Mouse (Mus musculus): ENCODE results near the gene Ramac. TPM values are rescaled to one million over a fixed set of nuclear protein-coding genes. Genes with fewer than 3 reads are reported as not detected.
A peak's percentile ranks its signal among the peaks of the same experiment; 100 is the strongest.

Gene Ramac
- 10 to 100 TPM; 79.6 to 87.6 TPM for total RNA-seq (2021)
- long read RNA-seq, transcript Ramac-201 (3 exons, 1,452 nt): major isoform, 85 of 92 reads
- long read RNA-seq, partial matches to known transcripts: 5 of 92 reads
- long read RNA-seq, other reads (novel, unspliced or antisense): 1 of 92 reads

DNA sequence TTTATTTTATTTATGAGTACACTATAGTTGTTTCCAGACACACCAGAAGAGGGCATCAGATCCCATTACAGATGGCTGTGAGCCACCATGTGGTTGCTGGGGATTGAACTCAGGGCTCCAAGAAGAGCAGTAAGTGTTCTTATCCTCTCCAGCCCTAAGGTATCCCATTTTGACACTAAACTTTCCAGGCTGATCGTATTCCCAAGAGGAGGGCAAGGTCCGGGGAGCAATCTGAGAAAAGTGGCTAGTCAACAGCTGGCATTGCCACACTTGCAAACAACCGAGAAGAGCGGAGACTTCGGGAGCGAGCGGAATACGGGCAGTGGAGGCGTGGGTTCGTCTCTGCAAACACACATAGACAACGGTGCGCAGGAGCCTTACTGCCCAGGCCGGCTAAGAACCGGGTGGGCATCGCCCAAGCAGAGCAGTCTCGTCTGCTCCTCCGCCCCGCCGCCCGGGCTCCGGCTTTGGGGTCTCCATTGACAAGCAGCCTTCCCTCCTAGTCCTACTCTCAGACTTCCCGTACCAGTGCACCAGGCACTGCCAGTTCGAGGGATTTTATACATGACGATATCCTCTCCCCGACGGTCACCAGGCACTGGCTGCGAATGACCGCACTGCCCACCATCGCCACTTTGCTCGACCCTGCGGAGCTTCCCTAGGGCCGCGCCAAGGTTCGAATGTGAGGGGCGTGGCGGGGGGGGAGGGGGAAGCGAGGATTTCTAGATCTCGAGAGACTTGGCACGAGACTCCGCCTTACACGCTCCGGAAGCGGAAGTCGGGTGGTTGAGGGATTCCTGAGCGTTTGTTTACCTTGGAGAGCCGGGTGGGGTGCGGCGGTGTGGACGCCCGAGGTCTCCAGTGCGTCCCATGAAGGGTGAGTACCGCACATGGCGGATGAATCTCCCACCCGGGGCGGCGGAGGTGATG is at the start of gene Ramac:
Gene Ramac, plus strand, starts transcription at position 746 of the 930 bp plus-strand sequence.
- peak; percentile 70 to 92 for DNase-seq (ENCODE audit: low spot score in 2 of 2)

DNA sequence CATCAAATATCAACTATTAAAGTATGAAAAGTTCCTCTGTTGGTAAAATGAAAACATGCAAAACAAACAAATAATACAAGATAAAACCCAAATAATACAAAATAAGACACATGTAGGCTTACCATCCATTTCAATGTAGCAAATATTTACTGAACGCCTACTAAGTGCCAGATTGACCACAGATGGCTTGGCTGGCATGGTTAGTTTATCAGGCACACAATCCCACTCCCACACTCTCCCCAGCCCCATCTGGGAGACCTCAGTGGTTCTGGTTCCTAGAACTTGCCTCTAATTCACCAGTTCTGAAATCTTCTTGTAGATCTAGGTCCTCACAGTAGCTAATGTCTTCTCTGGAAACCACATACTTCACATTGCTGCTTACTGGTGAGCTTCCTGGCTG is 44.1 kb upstream of the Ramac start:
- peak in 1 of 2 experiments; percentile 79 for DNase-seq (ENCODE audit: low spot score in 2 of 2)

- DNase-seq (ENCODE audit: low spot score in 2 of 2): no peak
These were observed 43.5 kb upstream of the Ramac start for GRCm38 (mm10) chr7:81719216-81719661.

- no peak for DNase-seq (ENCODE audit: low spot score in 2 of 2)
These were observed 41.5 kb upstream of the Ramac start for GRCm38 (mm10) chr7:81721271-81721670.

GRCm38 (mm10) chr7:81723851-81724250 is 38.9 kb upstream of the Ramac start:
- no peak for DNase-seq (ENCODE audit: low spot score in 2 of 2)

- no peak for DNase-seq (ENCODE audit: low spot score in 2 of 2)
These were observed 36.6 kb upstream of the Ramac start for GRCm38 (mm10) chr7:81725986-81726727.

- DNase-seq (ENCODE audit: low spot score in 2 of 2): no peak
These were observed 36.1 kb upstream of the Ramac start for GRCm38 (mm10) chr7:81726728-81727005.

DNA sequence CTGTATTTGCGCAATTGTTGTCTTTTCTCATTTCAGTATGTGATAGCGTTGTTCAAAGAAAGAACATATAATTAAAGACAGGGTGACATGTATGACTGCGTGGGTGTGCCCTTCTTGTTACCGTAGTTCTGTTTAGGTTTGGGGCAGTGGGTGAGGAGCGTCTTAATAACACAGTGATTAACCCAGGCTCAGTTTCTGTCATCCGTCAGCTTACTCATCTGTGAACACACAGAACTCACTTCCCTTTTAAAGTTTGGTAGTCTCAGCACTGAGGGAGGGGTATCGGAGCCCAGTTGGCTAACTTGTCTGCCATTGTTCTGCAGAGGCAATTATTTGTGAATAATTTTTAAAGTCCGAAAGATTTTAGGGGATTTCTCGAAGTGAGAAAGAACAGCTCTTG is 35.0 kb upstream of the Ramac start:
- DNase-seq (ENCODE audit: low spot score in 2 of 2): no peak

GRCm38 (mm10) chr7:81729787-81730186 is 32.9 kb upstream of the Ramac start:
- no peak for DNase-seq (ENCODE audit: low spot score in 2 of 2)

DNA sequence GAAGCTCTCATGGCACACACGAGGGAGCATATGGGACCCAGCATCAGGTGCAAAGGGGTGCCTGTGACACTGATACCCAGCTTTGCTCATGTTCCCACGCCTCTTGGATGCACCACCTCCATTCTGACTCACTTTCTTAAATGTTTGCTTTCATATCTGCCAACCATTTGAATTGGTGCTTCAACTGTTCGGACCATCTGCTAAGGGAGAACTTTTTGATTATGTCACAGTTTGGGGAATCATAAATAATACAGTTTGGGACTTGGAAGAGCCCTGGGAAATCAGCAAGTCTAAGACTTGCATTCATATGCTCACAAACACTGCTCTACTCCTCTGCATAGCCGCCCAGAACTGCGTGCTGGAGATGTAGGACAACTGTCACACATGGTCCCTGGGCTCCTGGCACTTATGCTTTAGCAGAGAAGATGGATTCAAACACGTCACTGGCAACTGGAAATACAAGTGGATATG is 31.5 kb upstream of the Ramac start:
- peak; percentile 61 to 79 for DNase-seq (ENCODE audit: low spot score in 2 of 2)

DNA sequence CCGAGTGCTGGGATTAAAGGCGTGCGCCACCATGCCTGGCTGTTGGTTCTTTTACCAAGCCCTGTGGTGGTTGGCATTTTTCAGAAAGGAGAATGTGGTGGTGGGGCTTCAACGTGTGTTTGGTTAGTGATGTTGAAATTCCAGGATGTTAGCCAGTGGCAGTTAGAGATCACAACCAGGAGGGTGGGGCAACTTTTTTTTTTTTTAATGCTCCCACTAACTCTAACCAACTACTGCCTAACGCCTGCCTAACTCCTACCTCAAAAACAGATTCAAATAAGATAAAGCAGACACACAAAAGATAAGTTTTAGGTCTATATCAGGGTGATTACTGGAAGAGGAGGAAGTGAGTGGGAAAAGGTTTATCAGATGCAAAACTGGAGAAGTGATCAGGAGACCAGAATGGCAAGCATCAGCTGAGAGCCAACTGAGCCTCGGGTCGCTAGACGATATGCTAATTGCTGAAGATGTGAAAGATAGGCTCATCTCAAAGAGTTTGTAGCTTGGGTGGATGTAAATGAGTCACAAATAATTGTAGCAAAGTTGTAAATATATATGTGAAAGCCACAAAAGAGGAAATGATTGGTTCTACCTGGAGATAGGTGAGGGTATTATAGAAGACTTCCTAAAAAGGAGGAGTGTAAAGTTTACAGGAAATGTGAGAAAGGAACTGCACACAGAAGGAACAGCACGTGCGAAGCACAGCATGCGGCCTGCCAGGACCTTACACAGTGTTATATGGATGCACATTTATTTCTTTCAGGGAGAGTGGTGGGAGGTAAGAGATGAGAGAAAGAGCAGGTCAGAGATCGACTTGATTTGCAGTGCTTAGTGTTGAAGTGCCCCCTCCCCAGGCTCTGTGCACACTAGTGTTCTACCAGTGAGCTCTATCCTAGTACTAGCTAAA is 30.3 kb upstream of the Ramac start:
- no peak for DNase-seq (ENCODE audit: low spot score in 2 of 2)

GRCm38 (mm10) chr7:81735300-81736048 is 27.3 kb upstream of the Ramac start:
- DNase-seq (ENCODE audit: low spot score in 2 of 2): no peak

- DNase-seq (ENCODE audit: low spot score in 2 of 2): no peak
These were observed 23.9 kb upstream of the Ramac start for GRCm38 (mm10) chr7:81738720-81739385.

GRCm38 (mm10) chr7:81740010-81740409 is 22.7 kb upstream of the Ramac start:
- DNase-seq (ENCODE audit: low spot score in 2 of 2): no peak

DNA sequence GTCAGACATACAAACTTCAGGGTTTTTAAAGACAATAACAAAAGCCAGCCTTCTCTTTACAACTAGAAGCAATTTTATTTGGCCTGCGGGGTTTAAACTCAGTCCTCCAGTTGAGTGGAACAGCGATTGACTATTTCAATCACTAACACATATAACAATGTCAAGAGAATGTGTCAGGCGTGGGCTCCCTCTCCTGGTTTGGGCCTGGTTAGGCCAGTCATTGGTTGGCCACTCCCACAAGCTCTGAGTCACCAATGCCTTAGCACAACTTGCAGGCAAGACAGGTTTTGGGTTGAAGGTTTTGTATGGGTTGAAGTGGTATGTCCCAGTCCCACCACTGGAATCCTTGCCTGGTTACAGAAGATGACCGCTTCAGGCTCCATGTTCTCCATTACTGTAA is 18.6 kb upstream of the Ramac start:
- DNase-seq (ENCODE audit: low spot score in 2 of 2): no peak

DNA sequence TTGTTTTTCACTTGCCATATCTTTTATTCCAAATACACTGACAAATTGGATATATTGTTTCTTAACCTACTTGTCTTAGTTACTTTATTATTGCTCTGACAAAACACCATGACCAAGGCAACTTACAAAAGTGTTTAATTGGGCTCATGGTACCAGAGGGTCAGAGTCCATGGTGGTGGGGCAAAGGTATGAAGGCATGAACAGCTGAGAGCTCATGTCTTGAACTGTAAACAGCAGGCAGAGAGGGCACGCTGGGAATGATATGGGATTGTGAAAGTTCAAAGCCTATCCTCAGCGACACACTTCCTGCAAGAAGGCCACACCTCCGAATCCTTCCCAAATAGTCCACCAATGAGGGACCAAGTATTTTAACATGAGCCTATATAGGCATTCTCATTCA is 14.8 kb upstream of the Ramac start:
- no peak for DNase-seq (ENCODE audit: low spot score in 2 of 2)

GRCm38 (mm10) chr7:81763110-81763845 is 553 bp downstream of the Ramac start:
- DNase-seq (ENCODE audit: low spot score in 2 of 2): peak in 1 of 2 experiments; percentile 50

DNA sequence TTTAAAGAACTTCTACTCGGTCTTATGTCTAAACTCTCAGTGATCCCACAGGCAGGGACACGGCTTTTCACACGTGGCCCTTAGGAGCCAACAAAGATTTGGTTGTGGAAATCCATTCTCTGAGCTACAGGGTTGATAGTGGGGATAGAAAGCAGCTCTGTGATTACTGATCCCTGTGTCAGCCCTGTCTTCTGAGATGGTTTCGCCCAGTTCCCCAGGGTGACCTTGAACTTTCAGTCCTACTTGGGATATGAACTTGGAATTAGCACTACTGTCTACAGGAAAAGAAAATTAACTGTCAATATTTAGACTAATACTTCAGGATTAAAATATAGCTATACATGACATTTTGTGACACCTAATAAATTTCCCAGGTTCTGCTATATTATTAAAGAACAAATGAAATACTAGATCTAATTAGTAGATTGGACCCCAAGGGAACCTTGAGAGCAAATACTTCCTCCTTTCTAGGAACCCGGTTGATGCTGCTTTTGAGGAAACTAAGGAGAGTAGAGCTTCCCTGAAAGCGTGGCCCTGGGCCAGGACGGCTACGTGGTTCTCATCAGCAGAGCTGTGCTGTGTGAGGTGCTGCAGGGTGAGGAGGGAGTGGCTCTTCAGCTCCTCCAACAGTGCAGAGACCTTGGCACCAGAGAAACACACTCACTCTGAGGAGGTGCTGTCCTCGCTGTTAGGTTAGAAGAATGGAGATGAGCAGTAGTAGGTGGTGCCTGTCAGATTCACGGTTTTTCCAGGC is 10.2 kb downstream of the Ramac start:
- DNase-seq (ENCODE audit: low spot score in 2 of 2): no peak

All from layer of hippocampus, adult 18-20 months (tissue).